Mouse (Mus musculus) kidney, postnatal 0 days (tissue): ENCODE measurements at regions not wholly inside any gene's neighbourhood (a gene's known extent, or its start where the extent isn't known, plus 50 kb on each side); places are given as distances from the start of the nearest gene placed in this dataset.

Source experiments
- ATAC-seq: fragments of 200-750 bp; cut with Nextera tagmentation; replicated peaks from 2 replicates; pipeline ENCODE4 v1.8.0; 2017; ENCODE audit warnings: low read depth, moderate number of reproducible peaks, moderate TSS enrichment, moderate library complexity; ENCODE audit not compliant: low FRiP score
- DNase-seq: peaks from one replicate; pipeline ENCODE4 v3.0.0-alpha.2; 2016; ENCODE audit warnings: low spot score
- H3K27ac ChIP-seq: fragments of 300-500 bp; sonication (generic); 2 replicates; pipeline ENCODE4 v1.5.1; 2014; ENCODE audit warnings: mild to moderate bottlenecking
- H3K27me3 ChIP-seq: fragments of 300-500 bp; sonication (generic); 2 replicates; pipeline ENCODE4 v1.6.1; 2014; ENCODE audit warnings: low read length, mixed read lengths; ENCODE audit not compliant: insufficient read depth
- H3K36me3 ChIP-seq: fragments of 300-500 bp; sonication (generic); 2 replicates; pipeline ENCODE4 v1.6.1; 2014; ENCODE audit warnings: low read length, mixed read lengths; ENCODE audit not compliant: insufficient read depth
- H3K4me1 ChIP-seq: fragments of 300-500 bp; sonication (generic); replicated peaks from 2 replicates; pipeline ENCODE4 v1.6.1; 2014; ENCODE audit warnings: antibody characterized with exemption, low read length, mixed read lengths; ENCODE audit not compliant: insufficient read depth
- H3K4me2 ChIP-seq: fragments of 300-500 bp; sonication (generic); 2 replicates; pipeline ENCODE4 v1.6.1; 2014; ENCODE audit warnings: mild to moderate bottlenecking, low read length, moderate library complexity, mixed read lengths
- H3K4me3 ChIP-seq: fragments of 300-500 bp; sonication (generic); replicated peaks from 2 replicates; pipeline ENCODE4 v1.5.1; 2014; ENCODE audit warnings: low read depth, low read length
- H3K9ac ChIP-seq: fragments of 300-500 bp; sonication (generic); 2 replicates; pipeline ENCODE4 v1.6.1; 2014; ENCODE audit warnings: low read depth, low read length
- H3K9me3 ChIP-seq: fragments of 300-500 bp; sonication (generic); replicated peaks from 2 replicates; pipeline ENCODE4 v1.6.1; 2016; ENCODE audit warnings: low read length, inconsistent platforms, mixed read lengths
- CTCF ChIP-seq: IDR thresholded peaks from 2 replicates; pipeline ENCODE4 v1.5.1; 2016; ENCODE audit warnings: antibody characterized with exemption, low read depth, mild to moderate bottlenecking, moderate library complexity
- WGBS: fragments of 180-500 bp; shearing (Covaris S2); extraction: QIAGEN DNeasy Blood & Tissue Kit; methylation state at CpG from one replicate; pipeline ENCODE4 v1.1.7; 2014; 5-methylcytosine and 5-hydroxymethylcytosine counted together

DNA sequence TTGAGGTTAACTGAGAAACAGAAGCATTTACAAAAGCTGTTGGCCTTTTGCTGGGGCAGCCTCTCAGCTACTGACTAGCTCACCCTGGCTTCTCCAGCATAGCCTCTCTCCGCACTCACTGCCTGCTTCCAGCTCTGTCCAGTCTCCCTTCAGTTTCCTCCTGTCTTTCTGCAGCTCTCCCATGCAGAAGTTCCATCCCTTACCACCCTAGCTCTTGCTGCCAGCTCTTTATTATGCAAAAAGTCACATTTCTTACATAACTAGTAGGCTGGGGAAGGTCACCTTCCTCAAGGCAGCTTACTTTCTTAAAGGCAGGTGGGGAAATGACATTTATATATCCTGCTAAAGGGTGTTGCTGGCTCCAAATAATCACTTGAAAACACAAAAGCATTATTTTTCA lies 91.1 kb upstream of the Prok2 start:
- H3K36me3 ChIP-seq = no peaks in the 10 kb centered on the region
- no peak overlapping the region for H3K9ac ChIP-seq
- no peak overlapping the region for H3K4me3 ChIP-seq
- H3K27ac ChIP-seq = no peak overlapping the region
- no peaks in the 10 kb centered on the region for H3K4me1 ChIP-seq
- no peak for DNase-seq
- no peaks in the 10 kb centered on the region for H3K9me3 ChIP-seq
- no peak for ATAC-seq
- no peaks in the 10 kb centered on the region for H3K27me3 ChIP-seq
- H3K4me2 ChIP-seq = no peak overlapping the region
- TF ChIP-seq CTCF = no peak
- WGBS = 86% methylated on average over 1 of the region's 1 CpGs

DNA sequence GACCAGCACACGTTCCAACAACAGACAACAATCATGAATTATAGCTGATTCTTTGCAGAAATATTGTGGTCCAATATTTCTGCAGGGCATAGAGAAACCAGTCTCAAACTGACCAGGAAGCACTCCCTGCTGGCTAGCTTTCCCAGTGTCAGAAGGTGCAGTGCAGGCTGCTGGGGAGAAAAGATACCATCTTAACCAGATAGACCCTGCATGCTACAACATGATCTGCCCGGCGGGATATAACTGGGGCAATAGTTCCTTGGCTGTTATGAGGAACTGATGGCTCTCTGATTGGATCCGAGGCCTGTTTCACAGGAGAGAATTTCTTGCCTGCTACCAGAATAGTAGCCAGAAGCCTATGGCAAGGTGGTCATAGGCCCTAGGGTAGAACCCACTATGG lies 86.9 kb upstream of the Prok2 start:
- Histone ChIP-seq H3K9ac (no peak overlapping the region), H3K4me3 (no peak overlapping the region), H3K9me3 (no peaks in the 10 kb centered on the region), H3K36me3 (no peaks in the 10 kb centered on the region), H3K27ac (no peak overlapping the region), H3K4me2 (no peak overlapping the region), H3K4me1 (no peaks in the 10 kb centered on the region), H3K27me3 (no peaks in the 10 kb centered on the region)
- DNase-seq (no peak), ATAC-seq (no peak)
- 80% methylated on average over 4 of the region's 4 CpGs for WGBS
- TF ChIP-seq CTCF = no peak

DNA sequence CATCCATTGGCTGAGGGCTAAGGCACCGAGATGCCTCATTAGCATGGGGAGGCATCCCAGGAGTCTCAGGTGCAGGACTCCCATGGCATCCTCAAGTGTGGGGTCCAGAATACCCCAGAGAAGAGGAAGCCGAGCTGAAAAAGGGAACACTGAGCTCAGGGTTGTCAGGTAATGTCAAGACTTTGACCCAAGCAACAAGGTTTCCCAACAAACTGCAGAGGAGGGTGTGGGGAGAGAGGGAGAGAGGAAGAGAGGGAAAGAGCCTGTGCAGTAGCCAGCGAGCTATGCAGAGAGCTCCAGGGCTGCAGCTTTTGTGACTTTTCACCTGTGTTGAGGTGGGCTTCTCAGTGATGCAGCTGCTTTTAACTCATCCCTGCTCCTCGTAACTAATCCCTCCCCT lies 85.7 kb upstream of the Prok2 start:
- Histone ChIP-seq H3K27me3 (no peaks in the 10 kb centered on the region), H3K9ac (no peak overlapping the region), H3K27ac (no peak overlapping the region), H3K4me1 (no peaks in the 10 kb centered on the region), H3K9me3 (no peaks in the 10 kb centered on the region), H3K4me2 (no peak overlapping the region), H3K36me3 (no peaks in the 10 kb centered on the region), H3K4me3 (no peak overlapping the region)
- TF ChIP-seq CTCF = no peak
- 86% methylated on average over 4 of the region's 4 CpGs for WGBS
- no peak for DNase-seq
- ATAC-seq = no peak

DNA sequence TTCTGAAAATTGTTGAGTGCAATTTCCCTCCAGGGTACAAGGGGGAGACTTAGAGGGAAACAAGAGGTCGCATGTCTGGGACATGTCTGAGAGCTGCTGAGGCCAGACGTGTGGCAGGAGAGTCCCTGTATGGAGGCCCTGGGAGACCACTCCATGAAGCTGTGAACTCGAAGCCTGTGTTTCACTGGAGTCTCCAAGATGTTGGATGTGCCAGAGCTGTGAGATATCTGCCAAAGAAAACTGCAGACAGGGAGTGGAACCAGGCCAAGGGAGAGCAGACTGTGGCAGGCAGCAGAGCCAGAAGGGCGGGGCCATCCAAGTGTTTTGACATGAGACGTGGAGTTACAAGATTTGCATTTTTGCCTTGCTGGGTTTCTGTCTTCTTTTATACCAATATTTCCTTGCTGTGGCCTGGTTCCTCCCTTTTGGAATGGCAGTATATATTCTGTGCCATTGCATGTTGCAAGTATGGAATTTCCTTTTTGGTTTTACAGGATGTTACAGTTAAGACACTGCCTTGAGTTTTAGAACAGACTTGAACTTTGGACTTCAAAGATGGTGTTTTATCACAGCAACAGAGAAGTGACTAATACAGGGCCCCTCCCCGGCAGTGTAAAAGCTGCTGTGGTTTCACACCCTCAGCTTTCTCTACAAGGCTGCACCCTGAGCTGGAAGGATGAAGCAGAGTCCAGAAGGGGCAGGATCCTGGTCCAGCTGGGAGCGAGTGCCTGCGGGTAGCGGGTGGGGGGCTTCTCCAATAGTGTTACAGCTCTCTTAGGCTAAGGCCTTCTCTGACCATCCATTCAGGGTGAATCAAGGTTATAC lies 85.0 kb upstream of the Prok2 start:
- Histone ChIP-seq H3K36me3 (no peaks in the 10 kb centered on the region), H3K4me2 (no peak overlapping the region), H3K4me1 (no peaks in the 10 kb centered on the region), H3K9me3 (no peaks in the 10 kb centered on the region), H3K27ac (no peak overlapping the region), H3K4me3 (no peak overlapping the region), H3K9ac (no peak overlapping the region), H3K27me3 (no peaks in the 10 kb centered on the region)
- DNase-seq (peak; percentile 59), ATAC-seq (no peak)
- TF ChIP-seq CTCF = no peak
- 61% methylated on average over 9 of the region's 9 CpGs for WGBS

DNA sequence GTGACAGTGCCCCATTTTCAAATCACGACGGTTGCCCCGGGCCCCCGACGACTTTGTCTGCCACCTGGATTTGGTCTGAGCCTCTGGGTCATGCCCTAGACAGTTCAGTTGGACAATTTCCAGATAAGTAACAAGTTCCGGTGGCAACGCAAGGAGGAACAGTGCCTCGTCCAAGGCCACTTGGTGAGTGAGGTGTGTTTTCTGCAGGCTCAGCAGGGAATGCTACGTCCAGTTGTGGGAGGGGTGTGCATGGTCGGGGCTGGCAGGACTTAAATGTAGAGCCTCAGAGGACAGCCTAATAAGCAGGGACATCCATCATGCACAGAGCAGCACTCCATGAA lies 78.7 kb upstream of the Prok2 start:
- H3K4me2 ChIP-seq = peak overlapping the region; percentile 41
- H3K4me3 ChIP-seq = no peak overlapping the region
- TF ChIP-seq CTCF = no peak
- no peaks in the 10 kb centered on the region for H3K36me3 ChIP-seq
- no peak for ATAC-seq
- WGBS = 25% methylated on average over 10 of the region's 10 CpGs
- no peaks in the 10 kb centered on the region for H3K4me1 ChIP-seq
- H3K27me3 ChIP-seq = no peaks in the 10 kb centered on the region
- 0 out of 2 replicates have a peak overlapping the region, but pooled peaks have one; percentile 8 for H3K9ac ChIP-seq
- H3K27ac ChIP-seq = no peak overlapping the region
- no peak for DNase-seq
- no peaks in the 10 kb centered on the region for H3K9me3 ChIP-seq

DNA sequence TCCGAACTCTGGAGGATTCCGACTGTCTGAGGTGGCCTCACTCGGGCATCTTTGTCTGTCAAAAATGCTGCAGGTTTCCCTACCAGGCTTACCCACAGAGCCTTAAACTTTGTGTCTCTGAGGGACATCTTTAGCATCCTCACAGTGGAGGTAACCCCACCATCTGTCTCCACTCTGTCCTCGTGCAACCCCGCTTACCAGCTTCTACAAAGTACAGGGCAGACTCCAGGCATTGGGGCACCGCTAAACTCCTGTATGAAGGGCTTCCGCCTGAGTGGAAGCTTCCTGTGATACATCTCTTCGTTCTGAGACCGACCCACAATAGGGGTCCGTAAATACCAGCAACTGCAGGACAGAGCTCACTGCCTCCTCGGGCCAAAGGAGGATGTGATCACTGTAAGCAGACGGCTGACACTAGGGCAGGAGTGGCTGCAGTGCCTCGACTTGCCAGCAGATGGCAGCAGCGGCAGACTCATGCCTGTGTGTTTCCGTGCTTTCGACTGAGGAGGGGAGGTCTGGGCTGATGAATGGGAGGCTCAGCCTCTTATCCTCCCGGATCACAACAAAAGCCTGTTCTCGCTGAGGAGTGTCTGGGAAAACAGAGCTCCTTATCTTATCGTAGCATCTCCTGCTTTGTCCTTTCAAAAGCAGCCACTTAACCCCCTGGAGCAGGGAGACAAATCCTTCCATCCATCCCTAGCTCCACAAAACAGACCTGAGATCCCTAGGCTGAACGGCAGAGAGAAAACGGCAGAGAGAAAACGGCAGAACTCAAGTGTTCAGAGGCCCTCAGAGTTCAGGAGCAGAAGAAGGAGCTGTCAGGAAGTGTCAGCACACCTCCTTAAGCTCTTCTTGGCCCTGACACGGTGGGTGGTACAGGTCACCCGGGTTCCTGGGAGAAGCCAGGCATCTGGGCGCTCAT lies 78.1 kb upstream of the Prok2 start:
- DNase-seq = peak; percentile 93
- WGBS = 22% methylated on average over 25 of the region's 25 CpGs
- Histone ChIP-seq H3K27ac (no peak overlapping the region), H3K4me3 (no peak overlapping the region), H3K4me2 (peak overlapping the region; percentile 41), H3K36me3 (no peaks in the 10 kb centered on the region), H3K9me3 (no peaks in the 10 kb centered on the region), H3K27me3 (no peaks in the 10 kb centered on the region), H3K9ac (0 out of 2 replicates have a peak overlapping the region, but pooled peaks have one; percentile 8), H3K4me1 (no peaks in the 10 kb centered on the region)
- peak; percentile 52; the same call in 1 of the 2 replicates for ATAC-seq
- TF ChIP-seq CTCF = peak; percentile 99
